Mouse (Mus musculus): ENCODE measurements around the gene Anxa1. TPM values are rescaled to one million over a fixed set of nuclear protein-coding genes. Genes with fewer than 3 reads are reported as not detected.

The Anxa1 gene
- not detected in 2 replicates for total RNA-seq (2012; rRNA removed)
- not detected for polyA plus RNA-seq (2012; ENCODE audit: insufficient read depth in 1 of 2, insufficient read length in 2 of 2, low read depth in 1 of 2, low replicate concordance in 2 of 2, missing spikeins in 1 of 2)

DNA sequence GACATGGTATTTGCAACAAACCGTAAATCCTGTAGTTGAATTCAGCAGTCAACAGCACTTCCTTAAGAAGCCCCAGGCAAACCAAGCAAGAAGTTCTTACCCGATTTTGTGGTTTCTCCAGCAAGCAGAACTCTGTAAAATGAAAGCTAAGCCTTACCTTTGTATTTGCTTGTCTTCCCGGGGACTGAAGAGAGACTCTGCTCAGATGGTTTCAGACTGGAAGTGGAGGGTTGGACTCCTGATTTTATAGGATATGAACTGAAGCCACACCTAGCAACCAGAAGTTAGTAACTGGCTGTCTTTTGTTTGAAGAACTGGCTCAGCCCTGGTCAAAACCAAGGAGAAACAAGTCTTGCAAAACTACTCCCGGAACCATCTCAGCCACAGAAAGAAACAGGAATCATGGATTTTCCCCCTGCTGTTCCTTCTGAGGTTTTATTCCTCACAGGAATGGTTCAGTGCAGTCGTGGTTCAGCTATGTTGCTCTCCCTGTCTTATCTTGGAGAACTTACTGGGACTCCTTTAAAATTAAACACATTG is at the start of gene Anxa1:
Gene Anxa1, minus strand, starts transcription at position 490 of the 540 bp plus-strand sequence.
- Histone ChIP-seq H3K4me1 (ENCODE audit: control insufficient read depth in 1 of 2, insufficient read depth in 2 of 2, low read length in 2 of 2) (no peaks in the 10 kb centered on the region), H3K27ac (ENCODE audit: control insufficient read depth, low read depth, low read length) (no peak within 1 kb of the TSS), H3K36me3 (ENCODE audit: control insufficient read depth in 1 of 2, insufficient read depth in 2 of 2, low read length in 2 of 2) (no peaks in the 10 kb centered on the region), H3K79me2 (ENCODE audit: control insufficient read depth, insufficient read depth, low read length, poor library complexity) (no peaks in the 10 kb centered on the region), H3K4me3 (ENCODE audit: control insufficient read depth in 1 of 2, insufficient read depth in 1 of 2, low read depth in 2 of 2, low read length in 2 of 2) (no peak within 1 kb of the TSS), H3K27me3 (ENCODE audit: control insufficient read depth in 1 of 2, insufficient read depth in 2 of 2, low read length in 2 of 2) (no peaks in the 10 kb centered on the region), H3K9ac (ENCODE audit: control insufficient read depth, low read depth, low read length, poor library complexity, severe bottlenecking) (no peak within 1 kb of the TSS), H3K9me3 (replicated peaks; ENCODE audit: insufficient read depth, low read length) (no peaks in the 10 kb centered on the region)
- no peak for DNase-seq (ENCODE audit: low read depth, low spot score)
- TF ChIP-seq CTCF (IDR thresholded peaks at IDR 0.05 in 2 of 3, conservative IDR thresholded peaks at IDR 0.05 in 1 of 3; ENCODE audit: control insufficient read depth in 1 of 3, insufficient read depth in 1 of 3, low read depth in 2 of 3, low read length in 3 of 3, poor library complexity in 1 of 3, severe bottlenecking in 1 of 3) (no peak), USF1 (IDR thresholded peaks at IDR 0.05; ENCODE audit: low read depth, low read length) (no peak), RAD21 (IDR thresholded peaks at IDR 0.05; ENCODE audit: low read depth, low read length) (no peak), ZMIZ1 (IDR thresholded peaks at IDR 0.05; ENCODE audit: low read depth, low read length) (no peak), MYC (IDR thresholded peaks at IDR 0.05; ENCODE audit: low read depth, low read length) (no peak), CHD2 (IDR thresholded peaks at IDR 0.05; ENCODE audit: low read length) (no peak), SMC3 (IDR thresholded peaks at IDR 0.05; ENCODE audit: low read depth, low read length) (no peak), JUND (IDR thresholded peaks at IDR 0.05; ENCODE audit: low read depth, low read length) (no peak), POLR2A (IDR thresholded peaks at IDR 0.05; ENCODE audit: control insufficient read depth in 1 of 2, insufficient read depth in 1 of 2, low read depth in 1 of 2, low read length in 2 of 2, poor library complexity in 1 of 2) (no peak), TBP (IDR thresholded peaks at IDR 0.05; ENCODE audit: low read depth, low read length) (no peak), MEF2A (IDR thresholded peaks at IDR 0.05; ENCODE audit: extremely low read depth, insufficient replicate concordance, low read depth, low read length, poor library complexity, severe bottlenecking) (no peak), ELF1 (IDR thresholded peaks at IDR 0.05; ENCODE audit: low read depth, low read length) (no peak), POLR2AphosphoS2 (IDR thresholded peaks at IDR 0.05; ENCODE audit: low read length) (no peak), MAX (IDR thresholded peaks at IDR 0.05; ENCODE audit: low read length) (no peak)

- H3K9me3 ChIP-seq (replicated peaks; ENCODE audit: insufficient read depth, low read length): no peaks in the 10 kb centered on the region
- TF ChIP-seq MAZ (IDR thresholded peaks at IDR 0.05; ENCODE audit: low read depth, low read length): no peak
- TF ChIP-seq BHLHE40 (IDR thresholded peaks at IDR 0.05; ENCODE audit: borderline replicate concordance, low read depth, low read length): no peak
- no peak for TF ChIP-seq MEF2A (IDR thresholded peaks at IDR 0.05; ENCODE audit: extremely low read depth, insufficient replicate concordance, low read depth, low read length, poor library complexity, severe bottlenecking)
- no peak for TF ChIP-seq NRF1 (IDR thresholded peaks at IDR 0.05; ENCODE audit: insufficient read depth, low read depth, low read length, poor library complexity, severe bottlenecking)
- TF ChIP-seq ZNF384 (IDR thresholded peaks at IDR 0.05; ENCODE audit: low read depth, low read length): no peak
- TF ChIP-seq NELFE (IDR thresholded peaks at IDR 0.05; ENCODE audit: low read depth, low read length): no peak
- no peak for TF ChIP-seq TAL1 (IDR thresholded peaks at IDR 0.05; ENCODE audit: low read length)
- TF ChIP-seq UBTF (IDR thresholded peaks at IDR 0.05; ENCODE audit: borderline replicate concordance, insufficient read depth, low read depth, low read length): no peak
- no peak for TF ChIP-seq POLR2A (IDR thresholded peaks at IDR 0.05; ENCODE audit: control insufficient read depth in 1 of 2, insufficient read depth in 1 of 2, low read depth in 1 of 2, low read length in 2 of 2, poor library complexity in 1 of 2)
- TF ChIP-seq MAX (IDR thresholded peaks at IDR 0.05; ENCODE audit: low read length): no peak
- no peak for TF ChIP-seq ZMIZ1 (IDR thresholded peaks at IDR 0.05; ENCODE audit: low read depth, low read length)
- TF ChIP-seq POLR2AphosphoS5 (IDR thresholded peaks at IDR 0.05; ENCODE audit: borderline replicate concordance, low read depth, low read length): no peak
- no peak for TF ChIP-seq TBP (IDR thresholded peaks at IDR 0.05; ENCODE audit: low read depth, low read length)
- H3K27me3 ChIP-seq (ENCODE audit: control insufficient read depth in 1 of 2, insufficient read depth in 2 of 2, low read length in 2 of 2): no peaks in the 10 kb centered on the region
- no peaks in the 10 kb centered on the region for H3K79me2 ChIP-seq (ENCODE audit: control insufficient read depth, insufficient read depth, low read length, poor library complexity)
- H3K27ac ChIP-seq (ENCODE audit: control insufficient read depth, low read depth, low read length): no peak overlapping the region
- H3K9ac ChIP-seq (ENCODE audit: control insufficient read depth, low read depth, low read length, poor library complexity, severe bottlenecking): no peak overlapping the region
- no peaks in the 10 kb centered on the region for H3K4me1 ChIP-seq (ENCODE audit: control insufficient read depth in 1 of 2, insufficient read depth in 2 of 2, low read length in 2 of 2)
- H3K4me3 ChIP-seq (ENCODE audit: control insufficient read depth in 1 of 2, insufficient read depth in 1 of 2, low read depth in 2 of 2, low read length in 2 of 2): no peak overlapping the region
- H3K36me3 ChIP-seq (ENCODE audit: control insufficient read depth in 1 of 2, insufficient read depth in 2 of 2, low read length in 2 of 2): no peaks in the 10 kb centered on the region
- DNase-seq (ENCODE audit: low read depth, low spot score): no peak
These were observed 46.3 kb upstream of the Anxa1 start for GRCm38 (mm10) chr19:20437043-20437442.
